Mouse (Mus musculus) cerebellum, adult 2 months (tissue): ENCODE results near the gene Pafah1b3. TPM values are rescaled to one million over a fixed set of nuclear protein-coding genes. Genes with fewer than 3 reads are reported as not detected.

Experiments used
- DNase-seq, 2 experiments: peaks; one replicate each; pipeline ENCODE4 v3.0.0; 2021
- H3K27ac ChIP-seq: fragments of 200-500 bp; 2 replicates; pipeline ENCODE4 v1.5.1; 2012; ENCODE audit warnings: low read length, control low read depth, inconsistent platforms; ENCODE audit not compliant: insufficient read depth
- H3K27me3 ChIP-seq: fragments of 200-500 bp; 2 replicates; pipeline ENCODE4 v1.6.1; 2012; ENCODE audit warnings: inconsistent platforms, mild to moderate bottlenecking, low read length, moderate library complexity; ENCODE audit not compliant: control insufficient read depth, insufficient read depth
- H3K4me1 ChIP-seq: fragments of 200-500 bp; 2 replicates; pipeline ENCODE4 v1.6.1; 2011; ENCODE audit warnings: low read length; ENCODE audit not compliant: control insufficient read depth, insufficient read depth
- H3K4me3 ChIP-seq: fragments of 200-500 bp; replicated peaks from 2 replicates; pipeline ENCODE3; 2011; ENCODE audit warnings: mild to moderate bottlenecking, low read depth, low read length, control low read depth; ENCODE audit not compliant: insufficient read depth
- CTCF ChIP-seq: fragments of 200-500 bp; IDR thresholded peaks from 2 replicates; pipeline ENCODE4 v1.5.1; 2011; ENCODE audit warnings: low read depth, mild to moderate bottlenecking, control low read depth, low read length, moderate library complexity, borderline replicate concordance; ENCODE audit not compliant: insufficient read depth
- POLR2A ChIP-seq: fragments of 200-500 bp; IDR thresholded peaks from 2 replicates; pipeline ENCODE4 v1.6.1; 2011; ENCODE audit warnings: low read length, control low read depth, borderline replicate concordance; ENCODE audit not compliant: insufficient read depth
- WGBS: fragments of 180-500 bp; shearing (Covaris S2); methylation state at CpG from one replicate; pipeline ENCODE4 v1.1.7; 2018; 5-methylcytosine and 5-hydroxymethylcytosine counted together
- polyA plus RNA-seq: library from polyadenylated mRNA; depleted of rRNA; stranded (reverse); fragments of >200 nt; gene quantifications from 2 replicates; pipeline ENCODE4 v1.2.3, GENCODE M21; 2012

Gene Pafah1b3
- polyA plus RNA-seq, 1 experiment, result 42.6 TPM

DNA sequence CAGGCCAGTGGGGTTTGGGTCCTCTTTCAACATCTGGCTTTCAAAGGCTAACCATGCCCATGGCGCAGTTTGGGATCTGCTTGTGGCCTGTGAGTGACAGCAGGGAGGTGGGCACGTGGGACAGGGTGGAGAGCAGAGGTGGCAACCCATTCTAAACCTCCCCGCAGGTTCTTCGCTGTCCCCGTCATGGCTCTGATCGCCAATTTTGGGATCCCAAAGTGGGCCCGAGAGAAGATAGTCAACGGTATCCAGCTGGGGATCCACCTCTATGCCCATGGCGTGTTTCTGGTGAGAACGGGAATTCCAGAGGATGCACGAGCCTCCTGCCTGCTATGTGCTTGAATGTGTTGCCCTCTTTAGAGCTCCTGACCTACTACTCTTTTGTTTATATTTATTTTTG lies 13.4 kb upstream of the Pafah1b3 start:
- H3K4me3 ChIP-seq, result no peak overlapping the region
- H3K27ac ChIP-seq, result no peak overlapping the region
- peaks cover 17% of the 10 kb centered on the region for H3K4me1 ChIP-seq
- no peaks in the 10 kb centered on the region for H3K27me3 ChIP-seq
- TF ChIP-seq POLR2A (no peak), CTCF (no peak)
- WGBS, result 83% methylated on average over 11 of the region's 11 CpGs
- no peak for DNase-seq

DNA sequence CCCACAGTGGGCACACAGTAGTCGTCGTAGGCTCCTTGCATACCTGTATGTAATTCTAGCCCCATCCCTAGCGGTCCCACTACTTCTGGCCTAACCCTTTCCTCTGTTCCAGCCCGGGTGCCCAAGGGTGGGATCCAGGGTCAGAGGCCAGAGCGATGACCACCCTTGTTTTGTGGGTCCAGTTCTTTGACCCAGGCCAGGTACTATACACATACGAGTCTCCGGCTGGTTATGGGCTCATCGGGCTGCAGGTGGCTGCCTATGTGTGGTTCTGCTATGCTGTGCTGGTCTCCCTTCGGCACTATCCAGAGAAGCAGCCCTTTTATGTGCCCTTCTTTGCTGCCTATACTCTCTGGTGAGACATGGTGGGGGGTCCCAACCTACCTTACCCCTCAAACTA lies 11.6 kb upstream of the Pafah1b3 start:
- H3K4me1 ChIP-seq, result peaks cover 20% of the 10 kb centered on the region
- 91% methylated on average over 9 of the region's 9 CpGs for WGBS
- H3K27me3 ChIP-seq, result no peaks in the 10 kb centered on the region
- no peak overlapping the region for H3K4me3 ChIP-seq
- no peak for DNase-seq
- no peak for TF ChIP-seq POLR2A
- no peak for TF ChIP-seq CTCF
- H3K27ac ChIP-seq, result no peak overlapping the region

DNA sequence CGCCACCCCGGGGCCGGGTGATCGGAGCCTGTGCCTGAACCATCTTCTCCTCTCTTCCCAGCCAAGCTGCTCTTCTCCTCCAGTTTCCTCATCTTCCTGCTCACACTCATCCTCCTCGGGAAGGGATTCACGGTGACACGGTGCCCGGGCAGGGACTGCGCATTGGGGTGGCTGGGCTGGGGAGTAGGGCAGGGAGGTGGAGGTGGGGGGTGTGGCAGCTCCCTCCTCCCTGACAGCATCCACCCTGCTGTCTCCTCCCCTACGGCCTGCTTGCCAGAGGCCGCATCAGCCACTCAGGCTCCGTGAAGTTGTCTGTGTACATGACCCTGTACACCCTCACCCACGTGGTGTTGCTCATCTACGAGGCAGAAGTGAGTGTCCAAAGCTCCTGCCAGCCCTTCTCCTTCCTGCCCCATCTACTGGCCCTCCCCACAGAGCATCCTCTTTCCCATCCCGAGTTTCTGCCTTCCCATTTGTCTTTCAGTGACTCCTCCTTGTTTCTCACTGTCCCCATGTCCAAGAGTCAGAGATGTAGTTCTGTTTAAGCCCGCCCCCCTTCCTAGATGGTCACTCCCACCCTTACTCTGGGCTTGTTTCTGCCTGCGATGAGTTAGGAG lies 11.0 kb upstream of the Pafah1b3 start:
- TF ChIP-seq CTCF (no peak), POLR2A (no peak)
- H3K4me1 ChIP-seq, result peaks cover 20% of the 10 kb centered on the region
- WGBS, result 43% methylated on average over 17 of the region's 17 CpGs

DNA sequence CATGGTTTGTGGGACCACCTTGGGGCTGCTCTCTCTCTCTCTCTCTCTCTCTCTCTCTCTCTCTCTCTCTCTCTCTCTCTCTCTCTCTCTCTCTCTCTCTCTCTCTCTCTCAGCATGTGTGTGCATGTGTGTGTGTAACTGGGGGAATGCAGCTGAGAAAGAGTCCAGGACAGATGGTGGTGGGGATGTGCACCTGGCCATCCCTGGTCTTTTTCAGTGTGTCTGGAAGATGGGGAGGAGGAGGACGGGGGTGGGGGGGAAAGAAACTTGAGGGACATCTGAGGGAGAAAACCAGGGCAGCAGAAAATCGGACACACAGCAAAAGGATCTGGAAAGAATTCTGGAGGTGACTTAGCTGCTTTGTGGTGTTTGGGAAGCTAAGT lies 8.8 kb upstream of the Pafah1b3 start:
- WGBS, result 1% methylated on average over 2 of the region's 2 CpGs
- no peak for TF ChIP-seq CTCF
- TF ChIP-seq POLR2A, result no peak
- no peak for DNase-seq
- Histone ChIP-seq H3K4me1 (peaks cover 18% of the 10 kb centered on the region), H3K4me3 (peak overlapping the region; percentile 89), H3K27me3 (no peaks in the 10 kb centered on the region), H3K27ac (peak overlapping the region; percentile 82; the same call in 1 of the 2 replicates)

More for the DNA sequence above, 11.0 kb upstream of the Pafah1b3 start:
- H3K4me3 ChIP-seq, result no peak overlapping the region
- no peak overlapping the region for H3K27ac ChIP-seq
- DNase-seq, result no peak
- H3K27me3 ChIP-seq, result no peaks in the 10 kb centered on the region

DNA sequence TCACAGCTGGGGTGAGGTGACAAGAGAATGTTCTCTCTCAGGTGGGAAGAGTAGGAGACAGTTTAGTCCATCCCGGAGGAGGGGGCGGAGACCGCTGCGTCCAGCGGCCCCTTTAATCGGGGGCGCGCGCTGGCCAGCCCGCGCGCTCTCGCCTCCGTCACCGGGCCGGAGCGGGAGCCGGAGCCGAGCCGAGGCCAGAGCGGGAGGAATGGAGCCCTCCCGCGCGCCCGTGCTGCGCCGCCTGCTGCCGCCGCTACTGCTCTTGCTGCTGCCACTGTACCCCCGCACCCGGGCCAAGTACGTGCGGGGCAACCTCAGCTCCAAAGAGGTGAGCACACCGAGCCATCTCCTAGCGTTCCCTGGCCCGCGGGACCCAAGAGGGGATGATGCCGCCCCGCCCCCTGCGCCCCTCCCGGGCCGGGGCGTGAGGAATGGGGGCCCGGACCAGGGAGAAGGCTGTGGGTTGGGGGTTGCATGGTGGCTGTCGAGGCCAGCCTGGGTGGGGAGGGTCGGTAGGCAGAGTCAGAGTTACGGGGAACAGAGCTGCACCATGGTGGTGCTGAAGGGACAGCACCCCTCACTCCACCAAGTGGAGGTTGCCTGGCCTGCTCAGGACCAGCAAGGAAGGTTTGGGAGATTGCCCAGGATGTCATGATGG lies 8.3 kb upstream of the Pafah1b3 start, which contains the start of gene Tmem145:
TSS of gene Tmem145 (plus strand) at position 151 of the 658 bp plus-strand sequence.
- under 1% methylated on average over 46 of the region's 47 CpGs for WGBS
- TF ChIP-seq CTCF (no peak), POLR2A (peak; percentile 63)
- peaks cover 18% of the 10 kb centered on the region for H3K4me1 ChIP-seq
- no peaks in the 10 kb centered on the region for H3K27me3 ChIP-seq
- peak within 1 kb of the TSS; percentile 82 for H3K27ac ChIP-seq
- DNase-seq, result peak; percentile 79 to 80
- peak within 1 kb of the TSS; percentile 89 for H3K4me3 ChIP-seq

DNA sequence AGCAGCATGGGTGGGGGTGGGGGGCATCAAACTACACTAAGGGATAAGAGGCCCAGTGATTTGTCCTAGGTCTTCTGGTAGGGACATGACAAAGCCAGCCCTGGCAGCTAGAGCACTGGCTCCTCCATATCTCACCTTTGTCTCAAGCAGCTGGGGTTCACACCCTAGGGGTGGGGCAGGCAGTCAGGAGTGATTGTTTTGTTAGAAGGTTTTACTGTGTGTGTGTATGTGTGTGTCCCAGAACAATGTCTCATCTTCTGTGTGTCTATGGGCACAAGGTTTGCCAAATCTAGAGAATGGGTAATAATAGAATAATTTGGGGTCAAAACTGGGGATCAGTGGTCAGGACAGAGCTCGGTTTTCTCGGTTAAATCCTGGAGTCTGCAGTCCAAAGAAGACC lies 7.7 kb upstream of the Pafah1b3 start:
- peak overlapping the region; percentile 82; the same call in 1 of the 2 replicates for H3K27ac ChIP-seq
- DNase-seq, result no peak
- WGBS, result 1% methylated on average over 2 of the region's 2 CpGs
- no peaks in the 10 kb centered on the region for H3K27me3 ChIP-seq
- TF ChIP-seq POLR2A, result no peak
- TF ChIP-seq CTCF, result no peak
- H3K4me1 ChIP-seq, result peaks cover 18% of the 10 kb centered on the region
- peak overlapping the region; percentile 89 for H3K4me3 ChIP-seq

DNA sequence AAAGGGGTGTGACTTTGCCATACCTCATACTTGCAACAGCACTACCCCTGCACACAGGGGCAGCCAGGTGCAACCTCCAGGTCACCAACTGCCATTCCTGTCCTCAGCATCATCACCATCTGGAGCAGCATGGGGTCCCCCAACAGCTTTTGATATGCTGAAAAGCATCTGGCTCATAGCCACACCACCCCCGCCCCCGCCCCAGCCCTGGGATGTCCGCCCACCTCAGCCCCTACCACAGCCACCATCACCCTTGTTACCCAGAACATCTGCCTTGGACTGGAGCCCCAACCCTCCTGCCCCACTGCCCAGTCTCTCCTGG lies 5.9 kb upstream of the Pafah1b3 start:
- WGBS, result 69% methylated on average over 3 of the region's 3 CpGs
- H3K27me3 ChIP-seq, result no peaks in the 10 kb centered on the region
- H3K4me1 ChIP-seq, result peaks cover 14% of the 10 kb centered on the region

DNA sequence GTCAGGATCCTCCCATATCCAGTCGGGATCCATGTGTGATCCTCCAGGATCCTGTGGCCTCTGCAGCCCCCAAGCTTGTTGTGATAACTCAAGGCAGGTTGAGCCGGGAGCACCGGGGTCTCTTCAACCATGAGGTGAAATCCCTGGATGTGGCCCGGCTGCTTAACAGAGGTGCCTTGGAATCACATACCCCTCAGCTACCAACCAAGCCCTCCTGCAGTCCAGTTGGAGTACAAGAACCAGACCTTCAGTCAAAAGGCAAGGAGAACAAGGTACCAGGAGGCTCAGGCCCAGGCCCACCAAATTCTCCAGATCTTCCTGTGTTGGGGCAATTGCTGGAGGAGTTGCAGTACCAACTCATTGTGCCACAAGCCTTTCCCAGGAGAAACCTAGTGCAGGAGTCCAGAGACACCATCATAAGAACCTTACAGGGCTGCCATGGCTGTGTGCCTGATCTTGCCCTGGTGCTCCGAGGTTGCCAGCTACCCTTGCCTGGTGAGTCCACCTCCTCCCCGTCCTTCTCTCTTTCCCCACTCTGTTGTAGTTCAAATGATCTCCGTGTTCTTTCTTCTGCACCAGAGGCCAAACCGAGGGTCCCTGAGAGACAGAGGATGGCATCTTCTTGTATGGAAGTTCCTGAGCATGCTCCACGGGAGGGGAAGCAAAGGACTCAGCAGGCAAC lies 5.4 kb upstream of the Pafah1b3 start:
- DNase-seq, result no peak
- no peak overlapping the region for H3K27ac ChIP-seq
- H3K27me3 ChIP-seq, result no peaks in the 10 kb centered on the region
- no peak overlapping the region for H3K4me3 ChIP-seq
- peaks cover 12% of the 10 kb centered on the region for H3K4me1 ChIP-seq
- 69% methylated on average over 9 of the region's 9 CpGs for WGBS
- no peak for TF ChIP-seq POLR2A

More for the DNA sequence above, 5.9 kb upstream of the Pafah1b3 start:
- no peak for DNase-seq
- TF ChIP-seq CTCF, result no peak
- TF ChIP-seq POLR2A, result no peak
- Histone ChIP-seq H3K4me3 (no peak overlapping the region), H3K27ac (no peak overlapping the region)

DNA sequence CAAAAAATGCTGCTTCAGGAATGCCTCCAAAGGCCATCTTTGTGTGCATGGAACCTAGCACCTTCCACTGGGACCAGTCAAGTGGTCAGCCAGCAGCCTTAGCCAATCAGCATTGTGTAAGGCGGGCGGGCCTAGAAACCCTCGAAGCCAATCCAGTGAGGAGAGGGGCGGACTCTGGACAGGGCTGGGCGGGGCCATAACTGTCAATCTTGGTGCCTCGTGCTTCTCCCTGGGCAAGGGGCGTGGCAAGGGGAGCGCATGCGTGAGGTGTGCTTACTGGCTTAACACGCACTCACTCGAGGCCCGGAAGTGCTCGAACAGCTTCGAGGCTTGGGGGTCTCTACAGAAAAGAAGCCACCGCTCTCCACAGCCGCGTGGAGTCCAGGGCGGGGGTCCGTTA lies 3.3 kb upstream of the Pafah1b3 start, which contains the start of gene Prr19:
TSS of gene Prr19 (plus strand) at position 349 of the 400 bp plus-strand sequence.
- H3K27ac ChIP-seq, result no peak within 1 kb of the TSS
- TF ChIP-seq POLR2A (no peak), CTCF (no peak)
- no peak within 1 kb of the TSS for H3K4me3 ChIP-seq
- no peak for DNase-seq
- 65% methylated on average over 19 of the region's 19 CpGs for WGBS
- peaks cover 3% of the 10 kb centered on the region; the same call in 1 of the 2 replicates for H3K4me1 ChIP-seq
- H3K27me3 ChIP-seq, result no peaks in the 10 kb centered on the region
